Mouse (Mus musculus) layer of hippocampus, adult 18-20 months (tissue): ENCODE measurements around the gene Exoc3l2. TPM values are rescaled to one million over a fixed set of nuclear protein-coding genes. Genes with fewer than 3 reads are reported as not detected.
A peak's percentile ranks its signal among the peaks of the same experiment; 100 is the strongest.
"Not testable (repeated sequence)": the region's sequence is repeated elsewhere in the genome, so short reads cannot be mapped to it uniquely, and the experiment has no call there.

Experiments
- DNase-seq, 2 experiments: peaks; one replicate each; pipeline ENCODE4 v3.0.0; 2022; ENCODE audit warnings: low spot score in 2 of 2
- total RNA-seq, 2 experiments: library from RNA; stranded (reverse); gene quantifications; 2 replicates each; pipeline ENCODE4 v1.2.3; 2021

Gene Exoc3l2
- total RNA-seq, 2 experiments from 2014 or later: 0.38 to 0.59 TPM

- no peak for DNase-seq
Measured at GRCm38 (mm10) chr7:19483281-19483680, 20.1 kb downstream of the Exoc3l2 start.

GRCm38 (mm10) chr7:19485488-19485887 lies 22.4 kb downstream of the Exoc3l2 start:
- no peak for DNase-seq

- no peak for DNase-seq
Measured at GRCm38 (mm10) chr7:19486549-19486948, 23.4 kb downstream of the Exoc3l2 start.

GRCm38 (mm10) chr7:19489525-19489924 lies 26.4 kb downstream of the Exoc3l2 start:
- DNase-seq: no peak

GRCm38 (mm10) chr7:19491731-19492130 lies 28.6 kb downstream of the Exoc3l2 start:
- DNase-seq: no peak

GRCm38 (mm10) chr7:19494751-19495474 lies 31.8 kb downstream of the Exoc3l2 start:
- DNase-seq: no peak

- no peak for DNase-seq
Measured at GRCm38 (mm10) chr7:19495521-19496213, 32.5 kb downstream of the Exoc3l2 start.

- no peak for DNase-seq
Measured at GRCm38 (mm10) chr7:19496214-19496555, 33.1 kb downstream of the Exoc3l2 start.

- DNase-seq: no peak
Measured at GRCm38 (mm10) chr7:19498326-19498725, 35.2 kb downstream of the Exoc3l2 start.

- no peak for DNase-seq
Measured at GRCm38 (mm10) chr7:19500420-19501363, 37.6 kb downstream of the Exoc3l2 start.

GRCm38 (mm10) chr7:19501658-19502057 lies 38.5 kb downstream of the Exoc3l2 start:
- no peak for DNase-seq

GRCm38 (mm10) chr7:19503481-19504068 lies 40.4 kb downstream of the Exoc3l2 start:
- no peak for DNase-seq

- no peak for DNase-seq
Measured at GRCm38 (mm10) chr7:19506326-19506725, 43.2 kb downstream of the Exoc3l2 start.

GRCm38 (mm10) chr7:19506969-19507611 lies 44.0 kb downstream of the Exoc3l2 start:
- DNase-seq: no peak

GRCm38 (mm10) chr7:19507612-19507981 lies 44.5 kb downstream of the Exoc3l2 start:
- DNase-seq: no peak

GRCm38 (mm10) chr7:19508150-19508923 lies 45.2 kb downstream of the Exoc3l2 start, which contains the start of the genes Bloc1s3 and Trappc6a:
Gene Bloc1s3, minus strand, starts transcription at chr7:19508367.
Gene Trappc6a, plus strand, starts transcription at chr7:19508395.
- DNase-seq: peak; percentile 90 to 96

GRCm38 (mm10) chr7:19508924-19509568 lies 45.9 kb downstream of the Exoc3l2 start:
- DNase-seq: no peak

- no peak for DNase-seq
Measured at GRCm38 (mm10) chr7:19509786-19510185, 46.7 kb downstream of the Exoc3l2 start.

GRCm38 (mm10) chr7:19511934-19512333 lies 48.8 kb downstream of the Exoc3l2 start:
- not testable (repeated sequence) for DNase-seq
